Mouse (Mus musculus) bone marrow macrophage, adult 2 months (primary cell): ENCODE data around the gene Ptprg. TPM values are rescaled to one million over a fixed set of nuclear protein-coding genes. Genes with fewer than 3 reads are reported as not detected.
A peak's percentile ranks its signal among the peaks of the same experiment; 100 is the strongest.

Source experiments
- H3K27ac ChIP-seq: 2 replicates; pipeline ENCODE4 v1.5.1; 2012; ENCODE audit warnings: low read depth, low read length; ENCODE audit not compliant: insufficient read depth
- H3K4me1 ChIP-seq: 2 replicates; pipeline ENCODE4 v1.6.1; 2012; ENCODE audit warnings: low read length; ENCODE audit not compliant: control insufficient read depth, insufficient read depth
- H3K4me3 ChIP-seq: 2 replicates; pipeline ENCODE4 v1.5.1; 2012; ENCODE audit warnings: mild to moderate bottlenecking, low read length, moderate library complexity; ENCODE audit not compliant: insufficient read depth
- CTCF ChIP-seq: IDR thresholded peaks from 2 replicates; pipeline ENCODE4 v1.5.1; 2012; ENCODE audit warnings: low read depth, mild to moderate bottlenecking, low read length, moderate library complexity
- POLR2A ChIP-seq: IDR thresholded peaks from 2 replicates; pipeline ENCODE4 v1.6.1; 2012; ENCODE audit warnings: mild to moderate bottlenecking, low read depth, low read length, borderline replicate concordance
- polyA plus RNA-seq: library from polyadenylated mRNA; stranded (reverse); fragments of >200 nt; gene quantifications from 2 replicates; pipeline ENCODE4 v1.2.4, GENCODE M21; 2012; ENCODE audit not compliant: missing spikeins, insufficient read depth, insufficient read length

Ptprg gene
- polyA plus RNA-seq, 1 experiment: 0.76 TPM

- TF ChIP-seq POLR2A: no peak
- TF ChIP-seq CTCF: no peak
- H3K4me1 ChIP-seq: no peaks in the 10 kb centered on the region
- no peak overlapping the region for H3K27ac ChIP-seq
- H3K4me3 ChIP-seq: no peak overlapping the region
These were observed 635.0 kb downstream of the Ptprg start for GRCm38 (mm10) chr14:12188352-12188751.

GRCm38 (mm10) chr14:12189266-12189665 is 635.9 kb downstream of the Ptprg start:
- Histone ChIP-seq H3K4me3 (no peak overlapping the region), H3K4me1 (no peaks in the 10 kb centered on the region), H3K27ac (no peak overlapping the region)
- TF ChIP-seq POLR2A (no peak), CTCF (no peak)

- Histone ChIP-seq H3K4me3 (no peak overlapping the region), H3K4me1 (no peaks in the 10 kb centered on the region), H3K27ac (no peak overlapping the region)
- TF ChIP-seq POLR2A: no peak
These were observed 636.6 kb downstream of the Ptprg start for GRCm38 (mm10) chr14:12189717-12190600.

- Histone ChIP-seq H3K27ac (no peak overlapping the region), H3K4me1 (no peaks in the 10 kb centered on the region), H3K4me3 (no peak overlapping the region)
- TF ChIP-seq POLR2A (no peak), CTCF (no peak)
These were observed 637.7 kb downstream of the Ptprg start for GRCm38 (mm10) chr14:12191076-12191475.

GRCm38 (mm10) chr14:12198735-12199134 is 645.4 kb downstream of the Ptprg start:
- H3K27ac ChIP-seq: no peak overlapping the region
- no peaks in the 10 kb centered on the region for H3K4me1 ChIP-seq
- H3K4me3 ChIP-seq: no peak overlapping the region
- TF ChIP-seq POLR2A (no peak), CTCF (no peak)

- Histone ChIP-seq H3K4me1 (no peaks in the 10 kb centered on the region), H3K27ac (no peak overlapping the region), H3K4me3 (no peak overlapping the region)
- TF ChIP-seq POLR2A (no peak), CTCF (no peak)
These were observed 646.9 kb downstream of the Ptprg start for GRCm38 (mm10) chr14:12199956-12200950.

- Histone ChIP-seq H3K4me3 (no peak overlapping the region), H3K4me1 (no peaks in the 10 kb centered on the region), H3K27ac (no peak overlapping the region)
- no peak for TF ChIP-seq CTCF
These were observed 648.9 kb downstream of the Ptprg start for GRCm38 (mm10) chr14:12202214-12202613.

- Histone ChIP-seq H3K27ac (no peak overlapping the region), H3K4me3 (no peak overlapping the region), H3K4me1 (no peaks in the 10 kb centered on the region)
- TF ChIP-seq POLR2A (no peak), CTCF (no peak)
These were observed 649.7 kb downstream of the Ptprg start for GRCm38 (mm10) chr14:12203081-12203480.

GRCm38 (mm10) chr14:12206138-12206537 is 652.8 kb downstream of the Ptprg start:
- Histone ChIP-seq H3K4me1 (no peaks in the 10 kb centered on the region), H3K27ac (no peak overlapping the region), H3K4me3 (no peak overlapping the region)
- TF ChIP-seq CTCF (no peak), POLR2A (no peak)

- TF ChIP-seq CTCF (peak; percentile 41; the same call in 1 of the 2 replicates), POLR2A (no peak)
- H3K4me1 ChIP-seq: no peaks in the 10 kb centered on the region
These were observed 655.2 kb downstream of the Ptprg start for GRCm38 (mm10) chr14:12208554-12208953.

More at GRCm38 (mm10) chr14:12208554-12208953, 655.2 kb downstream of the Ptprg start:
- H3K4me3 ChIP-seq: no peak overlapping the region
- no peak overlapping the region for H3K27ac ChIP-seq
